Mouse (Mus musculus): ENCODE data around the gene Siae.

DNA sequence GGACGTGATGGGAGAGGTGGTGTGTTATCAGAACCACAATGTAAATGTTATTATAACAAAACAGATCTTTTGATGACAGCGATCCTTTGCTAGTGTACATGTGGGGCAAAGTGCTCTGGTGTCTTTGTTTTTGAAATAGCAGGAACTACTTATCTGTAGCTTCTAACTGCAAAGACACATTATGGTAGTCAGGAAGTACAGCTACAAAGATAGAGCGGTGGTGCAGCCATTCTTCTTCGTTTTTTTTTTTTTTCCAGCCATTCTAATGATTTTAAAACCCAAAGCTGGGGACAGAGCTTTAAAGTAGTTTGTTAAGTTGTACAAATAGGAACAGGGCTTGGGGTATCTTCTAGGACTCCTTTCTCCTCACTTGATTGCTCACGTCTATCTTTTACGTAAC, 103.9 kb downstream of the Siae start:
- TF ChIP-seq CTCF (IDR thresholded peaks at IDR 0.05; ENCODE audit: insufficient read depth, low read depth, low read length) (no peak), POLR2A (IDR thresholded peaks at IDR 0.05; ENCODE audit: insufficient read depth, low read depth, low read length) (no peak)
